In genomic region chr3:123604586-123604985, GRCm38 (mm10) we compare ENCODE assay signal across 26 mouse cellular contexts.
A peak's percentile ranks its signal among the peaks of the same experiment; 100 is the strongest.
DNase-seq lines count a peak whose midpoint lies in the region; ATAC-seq lines count a peak whose summit lies in the region.
"Had no signal": no experiment of that assay in that cellular context is flagged by ENCODE, and none has a peak within 500 bp of the region (broad histone marks: within the 10 kb centered on the region; RNA-seq: fewer than 3 reads in every experiment).

No protein-coding gene starts in this region.

- H3K27me3 ChIP-seq in kidney, embryonic 14.5 days (ENCODE audit: control insufficient read depth, insufficient read depth, low read length) = no peaks in the 10 kb centered on the region
- H3K27me3 ChIP-seq: embryonic facial prominence, embryonic 12.5 days; embryonic facial prominence, embryonic 15.5 days; heart, embryonic 12.5 days; heart, embryonic 15.5 days; hindbrain, embryonic 13.5 days; intestine, embryonic 15.5 days had no signal

- no peak overlapping the region for H3K27ac ChIP-seq in kidney, embryonic 14.5 days (ENCODE audit: low read depth, low read length)
- H3K27ac ChIP-seq: embryonic facial prominence, embryonic 12.5 days; embryonic facial prominence, embryonic 15.5 days; heart, embryonic 15.5 days; hindbrain, embryonic 10.5 days; hindbrain, embryonic 13.5 days; intestine, embryonic 15.5 days had no signal

- no peaks in the 10 kb centered on the region for H3K9me3 ChIP-seq in kidney, embryonic 14.5 days (ENCODE audit: control insufficient read depth, low read length)
- H3K9me3 ChIP-seq: embryonic facial prominence, embryonic 12.5 days; embryonic facial prominence, embryonic 15.5 days; heart, embryonic 12.5 days; heart, embryonic 15.5 days; hindbrain, embryonic 10.5 days; hindbrain, embryonic 13.5 days; intestine, embryonic 15.5 days had no signal

- peak; percentile 42 for DNase-seq in adrenal gland, adult 2 months
- DNase-seq in adrenal gland, adult 18-20 months (ENCODE audit: low spot score in 2 of 2) = no peak
- peak; percentile 18 for DNase-seq in NIH3T3 (ENCODE audit: low read depth)
- DNase-seq in adrenal gland, postnatal 36 days = peak; percentile 33 to 57
- no peak for DNase-seq in lung, adult 18-20 months
- DNase-seq: cerebellum, adult 9-10 months; cerebellum, postnatal 14 days; forebrain, postnatal 0 days; gastrocnemius, postnatal 25 days; heart, adult 18-20 months; heart, postnatal 10 days; heart, postnatal 36 days; kidney, adult 11 months; kidney, adult 8-10 months had no signal

- WGBS in kidney, embryonic 14.5 days = 92% methylated on average over 6 of the region's 6 CpGs

- no peaks in the 10 kb centered on the region for H3K4me1 ChIP-seq in kidney, embryonic 14.5 days (ENCODE audit: control insufficient read depth, insufficient read depth, low read length)
- H3K4me1 ChIP-seq: embryonic facial prominence, embryonic 12.5 days; embryonic facial prominence, embryonic 15.5 days; heart, embryonic 12.5 days; heart, embryonic 15.5 days; hindbrain, embryonic 10.5 days; hindbrain, embryonic 13.5 days; intestine, embryonic 15.5 days had no signal

- H3K4me3 ChIP-seq in kidney, embryonic 14.5 days (ENCODE audit: low read length) = no peak overlapping the region
- H3K4me3 ChIP-seq: embryonic facial prominence, embryonic 12.5 days; embryonic facial prominence, embryonic 15.5 days; heart, embryonic 12.5 days; heart, embryonic 15.5 days; hindbrain, embryonic 10.5 days; hindbrain, embryonic 13.5 days; intestine, embryonic 15.5 days had no signal

- ATAC-seq in kidney, embryonic 14.5 days (ENCODE audit: low FRiP score, low TSS enrichment) = no peak
- ATAC-seq: activated CD4-positive, CD25-positive, alpha-beta regulatory T cell, adult 4 months; CD4-positive, CD25-positive, alpha-beta regulatory T cell, adult 4 months; forebrain, embryonic 14.5 days; forebrain, postnatal 0 days; hindbrain, embryonic 16.5 days; intestine, embryonic 15.5 days had no signal

- H3K36me3 ChIP-seq in kidney, embryonic 14.5 days (ENCODE audit: control insufficient read depth, insufficient read depth, low read length) = no peaks in the 10 kb centered on the region
- H3K36me3 ChIP-seq: embryonic facial prominence, embryonic 12.5 days; embryonic facial prominence, embryonic 15.5 days; heart, embryonic 12.5 days; heart, embryonic 15.5 days; hindbrain, embryonic 10.5 days; hindbrain, embryonic 13.5 days; intestine, embryonic 15.5 days had no signal

- H3K4me2 ChIP-seq in kidney, embryonic 14.5 days (replicated peaks; ENCODE audit: low read depth, low read length) = no peak overlapping the region
- H3K4me2 ChIP-seq: embryonic facial prominence, embryonic 12.5 days; embryonic facial prominence, embryonic 15.5 days; heart, embryonic 12.5 days; heart, embryonic 15.5 days; hindbrain, embryonic 13.5 days; intestine, embryonic 15.5 days had no signal

- no peak overlapping the region for H3K9ac ChIP-seq in kidney, embryonic 14.5 days (ENCODE audit: low read depth, low read length)
- H3K9ac ChIP-seq: embryonic facial prominence, embryonic 12.5 days; embryonic facial prominence, embryonic 15.5 days; forebrain, postnatal 0 days; heart, embryonic 12.5 days; heart, embryonic 15.5 days; hindbrain, embryonic 13.5 days; intestine, embryonic 15.5 days had no signal

Comparison
In these comparisons a context has a peak if more than half of its experiments do, and no peak if none do; other contexts are left out.
1. DNase-seq: peak in adrenal gland, adult 2 months (single experiment), NIH3T3 (single experiment) and adrenal gland, postnatal 36 days (2 of 2); none in adrenal gland, adult 18-20 months (0 of 2) and lung, adult 18-20 months (0 of 2).